ENCODE assay signal across 16 mouse cellular contexts in genomic region chr10:118749039-118749438, GRCm38 (mm10).
DNase-seq lines count a peak whose midpoint lies in the region; ATAC-seq lines count a peak whose summit lies in the region.
"Had no signal": no experiment of that assay in that cellular context is flagged by ENCODE, and none has a peak within 500 bp of the region (broad histone marks: within the 10 kb centered on the region; RNA-seq: fewer than 3 reads in every experiment).

No protein-coding gene starts in this region.

- H3K4me3 ChIP-seq in heart, embryonic 10.5 days: no peak overlapping the region
- no peak overlapping the region for H3K4me3 ChIP-seq in liver, embryonic 11.5 days (ENCODE audit: low read depth, low read length)
- H3K4me3 ChIP-seq in forebrain, embryonic 11.5 days (ENCODE audit: low read depth, low read length): no peak overlapping the region
- H3K4me3 ChIP-seq: forebrain, embryonic 13.5 days; hindbrain, embryonic 13.5 days; limb, embryonic 12.5 days; midbrain, embryonic 12.5 days; neural tube, embryonic 12.5 days had no signal

- H3K9me3 ChIP-seq in heart, embryonic 10.5 days: no peaks in the 10 kb centered on the region
- H3K9me3 ChIP-seq in liver, embryonic 11.5 days (ENCODE audit: control insufficient read depth, low read length): no peaks in the 10 kb centered on the region
- no peaks in the 10 kb centered on the region for H3K9me3 ChIP-seq in forebrain, embryonic 11.5 days (ENCODE audit: control insufficient read depth, low read length)
- H3K9me3 ChIP-seq: forebrain, embryonic 13.5 days; hindbrain, embryonic 13.5 days; limb, embryonic 12.5 days; midbrain, embryonic 12.5 days; neural tube, embryonic 12.5 days had no signal

- DNase-seq in heart, embryonic 10.5 days (ENCODE audit: low spot score): no peak
- no peak for DNase-seq in heart, postnatal 4 days
- DNase-seq in B cell, adult 2 months: peak; percentile 14 to 18
- no peak for DNase-seq in liver, embryonic 11.5 days (ENCODE audit: low spot score)
- DNase-seq in forebrain, embryonic 11.5 days (ENCODE audit: low spot score): no peak
- no peak for DNase-seq in yolk sac, embryonic 10.5 days (ENCODE audit: low spot score)
- DNase-seq: cerebellum, adult 9-11 months; gastrocnemius, postnatal 14 days; thymus, postnatal 14 days had no signal

- no peak overlapping the region for H3K4me2 ChIP-seq in liver, embryonic 11.5 days
- no peak overlapping the region for H3K4me2 ChIP-seq in forebrain, embryonic 11.5 days (ENCODE audit: low read depth, low read length, severe bottlenecking)
- H3K4me2 ChIP-seq: forebrain, embryonic 13.5 days; hindbrain, embryonic 13.5 days; limb, embryonic 12.5 days; midbrain, embryonic 12.5 days; neural tube, embryonic 12.5 days had no signal

- H3K4me1 ChIP-seq in heart, embryonic 10.5 days: peaks cover 38% of the 10 kb centered on the region
- no peaks in the 10 kb centered on the region for H3K4me1 ChIP-seq in liver, embryonic 11.5 days (replicated peaks; ENCODE audit: control insufficient read depth, insufficient read depth, low read length)
- no peaks in the 10 kb centered on the region for H3K4me1 ChIP-seq in forebrain, embryonic 11.5 days (replicated peaks; ENCODE audit: control insufficient read depth, insufficient read depth, low read length)
- H3K4me1 ChIP-seq: midbrain, embryonic 12.5 days had no signal

- H3K27ac ChIP-seq in heart, embryonic 10.5 days: peak overlapping the region; percentile 94; the same call in 1 of the 2 replicates
- no peak overlapping the region for H3K27ac ChIP-seq in liver, embryonic 11.5 days (ENCODE audit: low read depth, low read length)
- no peak overlapping the region for H3K27ac ChIP-seq in forebrain, embryonic 11.5 days (ENCODE audit: low read depth, low read length)
- H3K27ac ChIP-seq: forebrain, embryonic 13.5 days; hindbrain, embryonic 13.5 days; limb, embryonic 12.5 days; midbrain, embryonic 12.5 days; neural tube, embryonic 12.5 days had no signal

- peak; percentile 67 for ATAC-seq in liver, embryonic 11.5 days (replicated peaks; ENCODE audit: low FRiP score)
- ATAC-seq in megakaryocyte, adult 5-6 weeks (ENCODE audit: poor library complexity, severe bottlenecking): 0 out of 2 replicates have a peak, but pooled peaks have one; percentile 14
- no peak for ATAC-seq in forebrain, embryonic 11.5 days (replicated peaks; ENCODE audit: low FRiP score)
- ATAC-seq: forebrain, embryonic 13.5 days; inflammation-experienced regulatory T-cells, adult 6 months had no signal

- no peaks in the 10 kb centered on the region for H3K36me3 ChIP-seq in heart, embryonic 10.5 days
- no peaks in the 10 kb centered on the region for H3K36me3 ChIP-seq in liver, embryonic 11.5 days (ENCODE audit: control insufficient read depth, insufficient read depth, low read length)
- H3K36me3 ChIP-seq in forebrain, embryonic 11.5 days (ENCODE audit: control insufficient read depth, insufficient read depth, low read length): no peaks in the 10 kb centered on the region
- H3K36me3 ChIP-seq: hindbrain, embryonic 13.5 days; limb, embryonic 12.5 days; midbrain, embryonic 12.5 days; neural tube, embryonic 12.5 days had no signal

- H3K9ac ChIP-seq in liver, embryonic 11.5 days (ENCODE audit: low read depth, low read length): no peak overlapping the region
- H3K9ac ChIP-seq in forebrain, embryonic 11.5 days (ENCODE audit: low read length): no peak overlapping the region
- H3K9ac ChIP-seq: forebrain, embryonic 13.5 days; hindbrain, embryonic 13.5 days; limb, embryonic 12.5 days; midbrain, embryonic 12.5 days; neural tube, embryonic 12.5 days had no signal

- no peaks in the 10 kb centered on the region for H3K27me3 ChIP-seq in heart, embryonic 10.5 days (ENCODE audit: insufficient read depth, poor library complexity, severe bottlenecking)
- H3K27me3 ChIP-seq in liver, embryonic 11.5 days (replicated peaks; ENCODE audit: control insufficient read depth, insufficient read depth, low read length): no peaks in the 10 kb centered on the region
- no peaks in the 10 kb centered on the region for H3K27me3 ChIP-seq in forebrain, embryonic 11.5 days (ENCODE audit: control insufficient read depth, insufficient read depth, low read length)
- H3K27me3 ChIP-seq: forebrain, embryonic 13.5 days; hindbrain, embryonic 13.5 days; limb, embryonic 12.5 days; midbrain, embryonic 12.5 days; neural tube, embryonic 12.5 days had no signal

- 83% methylated on average over 1 of the region's 1 CpGs for WGBS in heart, embryonic 10.5 days
- WGBS in liver, embryonic 11.5 days: 81% methylated on average over 1 of the region's 1 CpGs
- WGBS in forebrain, embryonic 11.5 days: 93% methylated on average over 1 of the region's 1 CpGs

Comparison
In these comparisons a context has a peak if more than half of its experiments do, and no peak if none do; other contexts are left out.
1. DNase-seq: peak in B cell, adult 2 months (2 of 2); none in heart, embryonic 10.5 days (single experiment), heart, postnatal 4 days (single experiment), liver, embryonic 11.5 days (single experiment), forebrain, embryonic 11.5 days (single experiment) and yolk sac, embryonic 10.5 days (single experiment).